Mouse (Mus musculus) liver, postnatal 0 days (tissue): ENCODE data around the gene Dhx34.

Source experiments
- CTCF ChIP-seq: sonication (generic); IDR thresholded peaks from 2 replicates; pipeline ENCODE4 v1.5.1; 2016; ENCODE audit warnings: antibody characterized with exemption, low read depth
- EP300 ChIP-seq: IDR thresholded peaks from 2 replicates; pipeline ENCODE4 v1.6.1; 2016; ENCODE audit warnings: antibody characterized with exemption, low read depth, mild to moderate bottlenecking

GRCm38 (mm10) chr7:16229869-16230268, 8.0 kb upstream of the Dhx34 start:
- TF ChIP-seq CTCF = no peak
- no peak; the same call in 1 of the 2 replicates for TF ChIP-seq EP300
